Mouse (Mus musculus) cerebellum, adult 11 months (tissue): ENCODE data around the gene Cacnb2.

Experiments
- DNase-seq: peaks from one replicate; pipeline ENCODE4 v3.0.0; 2022

Cacnb2 gene

GRCm38 (mm10) chr2:14774857-14775495 lies 172.1 kb downstream of the Cacnb2 start:
- no peak for DNase-seq

DNA sequence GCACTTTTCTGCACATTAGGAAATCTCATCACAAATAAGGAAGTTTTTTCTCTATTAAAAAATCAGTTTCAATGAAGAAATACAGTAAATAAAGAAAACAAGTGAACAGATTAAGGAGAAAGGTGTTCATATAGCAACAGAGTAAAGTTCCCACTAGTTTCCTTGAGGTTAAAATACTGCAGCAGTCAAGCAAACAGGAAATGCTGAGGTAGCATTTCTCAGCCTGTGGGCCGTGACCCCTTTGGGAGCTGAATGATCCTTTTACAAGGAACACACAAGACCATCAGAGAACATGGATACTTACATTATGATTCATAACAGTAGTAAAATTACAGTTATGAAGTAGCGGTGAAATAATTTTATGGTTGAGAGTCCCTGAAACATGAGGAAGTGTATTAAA lies 185.1 kb downstream of the Cacnb2 start:
- no peak for DNase-seq

DNA sequence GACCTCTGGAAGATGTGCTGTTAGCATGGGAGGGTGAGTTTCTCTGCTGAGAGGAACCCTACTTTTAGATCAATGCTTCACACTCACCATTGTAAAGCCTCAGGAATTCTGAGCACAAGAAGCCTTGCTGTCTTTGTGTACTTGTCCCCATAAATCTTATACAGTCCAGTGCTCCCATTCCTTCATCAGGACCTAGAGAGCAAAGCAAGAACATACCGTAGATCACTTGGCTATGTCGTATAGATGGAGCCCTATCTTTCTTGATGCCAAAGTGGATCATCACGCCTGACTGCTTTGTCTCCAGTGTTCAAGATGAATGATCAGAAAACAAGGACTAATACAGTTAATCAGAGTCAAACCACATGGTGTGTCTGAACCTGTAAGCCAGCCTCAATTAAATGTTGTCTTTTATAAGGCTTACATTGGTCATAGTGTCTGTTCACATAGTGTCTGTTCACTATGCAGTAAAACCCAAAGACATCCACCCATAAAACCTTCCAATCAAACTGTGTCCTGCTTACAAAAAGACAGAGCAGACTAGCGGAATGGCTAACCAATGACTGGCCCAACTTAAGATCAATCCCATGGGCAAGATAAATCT lies 198.7 kb downstream of the Cacnb2 start:
- no peak for DNase-seq

DNA sequence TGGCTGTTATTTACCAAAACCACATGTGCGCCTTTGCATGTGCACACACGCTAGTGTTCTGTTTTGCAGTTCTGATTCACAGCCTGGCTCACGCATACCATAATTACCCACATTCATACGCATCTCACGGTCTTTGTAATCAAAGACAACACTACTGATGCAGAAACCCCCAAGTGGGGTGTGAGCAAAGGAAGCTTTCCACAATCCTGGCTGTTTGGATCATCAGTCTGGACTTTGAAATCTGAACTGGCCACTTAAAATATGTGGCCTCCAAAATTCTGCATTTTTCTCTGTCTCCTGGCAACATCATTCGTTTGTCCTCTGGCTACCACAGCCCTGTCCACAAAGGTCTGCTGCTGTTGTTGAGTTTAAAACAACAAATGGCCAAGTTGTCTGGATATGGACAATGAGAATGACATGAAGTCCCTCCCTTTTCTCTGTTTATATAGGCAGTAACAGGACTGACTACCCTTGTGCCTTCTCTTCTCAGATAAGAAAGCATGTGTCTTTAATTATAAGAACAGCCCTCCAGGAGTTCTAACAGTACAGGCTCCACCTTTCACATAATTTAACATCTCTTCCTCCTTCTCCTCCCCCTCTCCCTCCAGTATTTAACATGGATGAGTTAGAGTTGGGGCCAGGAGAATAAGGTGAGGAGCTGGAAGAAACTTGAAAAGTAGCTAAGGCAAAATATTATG lies 204.9 kb downstream of the Cacnb2 start:
- no peak for DNase-seq

DNA sequence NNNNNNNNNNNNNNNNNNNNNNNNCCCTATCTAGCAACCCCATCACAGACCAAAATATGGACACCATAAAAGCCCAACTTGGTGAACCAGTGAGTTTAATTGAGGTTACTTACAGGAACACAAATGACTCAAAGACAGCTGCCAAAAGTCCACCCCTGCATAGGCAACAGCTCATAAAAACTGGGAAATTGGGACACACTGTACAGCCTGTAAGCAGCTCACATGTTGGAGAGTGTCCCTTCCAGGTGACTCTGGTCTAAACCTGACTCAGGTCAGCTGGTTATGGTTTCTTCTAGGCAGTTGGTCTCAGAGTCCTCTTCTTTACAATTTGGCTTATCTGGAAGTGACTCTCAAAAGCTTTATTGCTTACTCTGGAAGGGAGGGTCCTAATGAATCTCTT lies 212.1 kb downstream of the Cacnb2 start:
- DNase-seq, result no peak

- DNase-seq, result no peak
Observed at GRCm38 (mm10) chr2:14818651-14819050, 215.8 kb downstream of the Cacnb2 start.

- no peak for DNase-seq
Observed at GRCm38 (mm10) chr2:14820946-14821345, 218.1 kb downstream of the Cacnb2 start.

DNA sequence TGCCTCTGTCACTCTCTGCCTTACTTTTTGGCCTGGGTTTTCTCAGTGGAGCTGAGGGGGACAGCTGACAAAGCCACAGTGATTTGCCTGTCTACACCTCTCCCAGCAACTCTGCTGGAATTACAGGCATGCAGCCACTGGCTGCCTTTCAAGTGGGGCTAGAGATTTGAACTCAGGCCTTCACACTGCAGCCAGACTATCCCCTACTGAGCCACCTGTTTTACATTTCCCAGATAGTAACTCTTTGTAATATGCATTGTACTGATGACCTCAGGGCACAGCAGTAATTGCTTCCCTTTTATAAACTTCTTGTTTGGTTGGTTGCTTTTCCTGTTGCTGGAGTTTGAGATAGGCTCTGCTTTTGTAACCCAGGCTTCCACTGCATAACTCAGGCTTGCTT lies 220.2 kb downstream of the Cacnb2 start:
- no peak for DNase-seq

DNA sequence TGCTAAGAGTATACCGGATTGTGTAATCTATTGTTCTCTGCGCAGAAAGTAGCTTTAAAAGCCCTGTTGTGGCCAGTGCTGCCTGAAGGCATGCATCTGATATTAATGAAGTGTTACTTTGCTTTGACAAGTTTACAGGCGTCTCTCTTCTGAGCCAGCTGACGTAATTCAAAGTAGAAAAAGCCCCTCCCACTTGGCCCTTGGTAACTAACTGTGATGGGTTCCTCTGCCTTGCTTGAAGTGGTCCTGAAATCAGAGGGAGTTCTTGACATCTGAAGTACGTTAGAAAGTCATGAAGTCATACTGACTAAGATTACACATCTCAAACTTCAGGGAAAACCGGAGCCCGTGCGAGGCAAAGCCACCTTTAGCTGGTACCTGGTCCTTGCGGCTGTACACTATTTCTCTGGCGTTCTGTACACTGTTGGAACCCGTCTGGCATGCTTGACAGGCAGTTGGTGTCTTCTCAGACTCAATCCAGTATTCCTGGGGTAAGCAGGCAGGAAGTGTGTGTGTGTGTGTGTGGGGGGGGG lies 221.0 kb downstream of the Cacnb2 start:
- no peak for DNase-seq

- no peak for DNase-seq
Observed at GRCm38 (mm10) chr2:14825146-14825545, 222.3 kb downstream of the Cacnb2 start.

DNA sequence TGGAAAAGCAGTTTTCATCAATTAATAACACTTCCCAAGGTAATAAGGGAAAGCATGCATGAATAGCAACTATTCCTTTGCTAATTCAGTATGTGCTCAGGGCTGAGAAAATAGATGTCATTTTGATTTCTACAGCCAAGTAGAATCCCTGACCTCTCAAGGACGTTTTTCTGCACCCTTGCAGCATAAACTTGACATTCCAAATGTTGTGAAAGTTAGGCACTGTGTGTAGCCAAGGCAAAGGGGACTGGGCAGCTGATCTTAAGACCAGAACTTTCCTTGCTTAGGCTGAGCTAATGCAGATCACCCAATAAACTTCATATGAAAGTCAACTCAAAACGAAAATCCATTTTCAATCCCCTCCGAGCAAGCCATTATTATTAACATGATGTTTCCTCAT lies 226.6 kb downstream of the Cacnb2 start:
- no peak for DNase-seq

DNA sequence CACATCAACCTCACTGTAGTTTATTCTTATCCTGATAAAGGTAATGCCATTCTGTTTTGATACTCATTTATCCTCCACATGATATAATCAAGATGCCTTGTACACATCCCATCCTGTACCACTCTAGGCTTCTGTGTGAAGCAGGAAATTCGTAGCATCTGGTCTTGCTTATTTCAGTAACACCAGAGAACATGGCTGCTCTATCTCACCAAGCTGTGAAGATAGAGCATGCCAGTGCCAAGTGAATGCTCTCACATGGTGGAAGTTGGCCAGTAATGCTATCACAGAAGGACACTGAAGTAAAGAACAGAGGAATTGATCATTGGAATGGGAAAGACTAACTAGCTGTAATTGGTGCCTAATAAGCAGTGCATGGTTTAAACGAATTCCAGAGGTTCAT lies 228.4 kb downstream of the Cacnb2 start:
- DNase-seq, result no peak

GRCm38 (mm10) chr2:14834700-14835317 lies 231.9 kb downstream of the Cacnb2 start:
- no peak for DNase-seq

GRCm38 (mm10) chr2:14841272-14841671 lies 238.4 kb downstream of the Cacnb2 start:
- no peak for DNase-seq

DNA sequence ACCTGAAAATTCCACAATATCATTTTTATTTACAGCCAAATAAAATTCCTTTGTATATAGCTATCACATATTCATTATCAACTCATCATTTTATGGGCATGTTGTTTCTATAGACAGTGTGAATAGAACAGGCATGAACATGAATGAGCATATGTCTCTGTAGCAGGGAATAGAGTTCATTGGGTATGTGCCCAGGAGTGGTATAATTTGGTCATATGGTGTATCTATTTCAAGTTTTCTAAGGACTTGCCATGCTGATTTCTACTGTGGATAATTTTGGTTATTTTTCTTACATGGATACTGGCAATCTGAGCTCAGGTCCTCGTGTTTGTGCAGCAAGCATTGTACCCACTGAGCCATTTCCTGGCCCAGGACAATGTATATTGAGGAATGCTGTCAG lies 243.8 kb downstream of the Cacnb2 start:
- DNase-seq, result no peak

- no peak for DNase-seq
Observed at GRCm38 (mm10) chr2:14847188-14847587, 244.3 kb downstream of the Cacnb2 start.

GRCm38 (mm10) chr2:14850831-14851230 lies 247.9 kb downstream of the Cacnb2 start:
- no peak for DNase-seq

DNA sequence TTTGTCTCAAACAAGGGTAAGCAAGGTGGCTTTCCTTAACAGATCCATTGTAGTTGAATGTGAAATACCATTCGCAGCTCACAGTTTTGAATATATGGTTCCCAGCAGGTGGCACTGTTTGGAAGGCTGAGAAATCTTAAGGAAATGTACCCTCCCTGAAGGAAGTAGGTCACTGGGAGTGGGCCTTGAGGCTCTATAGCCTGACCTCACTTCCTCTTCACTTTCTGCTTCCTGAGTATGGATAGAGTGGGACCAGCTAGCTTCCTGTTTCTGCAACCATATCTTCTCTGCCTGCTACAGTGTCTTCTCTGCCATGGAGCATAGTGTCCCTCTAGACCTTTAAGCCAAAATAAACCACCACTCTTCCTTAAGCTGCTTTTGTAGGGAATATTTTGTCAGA lies 248.5 kb downstream of the Cacnb2 start:
- no peak for DNase-seq

GRCm38 (mm10) chr2:14854054-14854453 lies 251.2 kb downstream of the Cacnb2 start:
- no peak for DNase-seq

GRCm38 (mm10) chr2:14858301-14858700 lies 255.4 kb downstream of the Cacnb2 start:
- no peak for DNase-seq

- DNase-seq, result no peak
Observed at GRCm38 (mm10) chr2:14860350-14860749, 257.5 kb downstream of the Cacnb2 start.

DNA sequence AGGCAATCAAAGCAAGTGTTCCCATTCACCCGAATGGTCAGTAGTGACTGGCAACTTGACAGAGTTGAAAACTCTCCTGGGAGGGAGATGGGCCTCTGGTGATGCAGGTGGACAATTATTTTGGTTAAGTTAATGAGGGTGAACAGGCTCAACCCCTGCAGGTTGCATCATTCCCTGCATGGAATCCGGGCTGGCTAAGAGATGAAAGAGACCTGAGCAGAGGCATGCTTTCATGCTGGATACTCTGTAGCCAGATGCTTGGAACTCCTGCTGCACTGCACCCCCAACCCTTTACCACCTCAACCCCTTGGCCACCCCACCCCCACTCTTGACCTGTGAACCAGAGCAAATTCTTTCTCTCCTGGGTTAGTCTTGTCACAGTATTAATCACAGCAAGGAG lies 258.7 kb downstream of the Cacnb2 start:
- DNase-seq, result no peak

GRCm38 (mm10) chr2:14862981-14863380 lies 260.1 kb downstream of the Cacnb2 start:
- DNase-seq, result no peak

DNA sequence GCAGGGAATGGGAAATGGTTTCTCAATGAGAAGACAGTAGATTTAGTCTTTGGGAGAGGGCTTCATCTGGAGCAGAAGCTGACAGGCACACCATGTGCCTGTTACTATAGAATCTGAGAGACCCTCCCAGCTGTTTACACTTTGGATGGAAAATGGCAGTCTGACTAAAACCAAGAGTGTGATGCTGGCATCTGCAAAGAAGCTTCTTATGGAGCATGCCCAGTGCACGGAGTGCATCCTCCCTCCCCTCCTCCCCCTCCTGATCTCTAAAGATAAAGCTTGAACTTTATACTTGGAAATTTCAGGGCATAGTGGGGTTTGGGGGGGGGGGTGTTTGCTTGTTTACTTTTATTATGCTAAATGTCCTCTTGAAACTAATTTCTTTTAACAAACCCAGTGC lies 270.2 kb downstream of the Cacnb2 start:
- DNase-seq, result no peak
